Mouse (Mus musculus): ENCODE results near the gene Tnfrsf21.

Gene Tnfrsf21

DNA sequence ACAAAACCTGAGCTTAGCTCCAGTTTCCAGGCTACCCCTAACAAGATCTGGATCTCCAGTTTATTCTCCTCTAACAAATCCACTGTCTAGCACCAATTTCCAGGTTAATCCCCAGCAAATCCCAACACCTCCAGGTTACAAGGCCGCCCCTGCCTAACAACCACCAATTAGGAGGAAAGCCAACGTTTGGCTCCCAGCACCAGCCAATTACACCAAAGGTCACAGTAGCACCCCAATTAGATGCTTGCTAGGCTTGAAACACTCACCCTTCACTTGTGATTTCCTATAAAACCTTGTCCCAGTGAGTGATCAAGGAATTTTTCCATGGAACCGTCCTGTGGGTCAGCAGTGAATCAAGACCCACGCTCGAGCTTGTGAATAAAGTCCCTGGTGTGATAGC, 116.1 kb downstream of the Tnfrsf21 start:
- DNase-seq, result no peak

DNA sequence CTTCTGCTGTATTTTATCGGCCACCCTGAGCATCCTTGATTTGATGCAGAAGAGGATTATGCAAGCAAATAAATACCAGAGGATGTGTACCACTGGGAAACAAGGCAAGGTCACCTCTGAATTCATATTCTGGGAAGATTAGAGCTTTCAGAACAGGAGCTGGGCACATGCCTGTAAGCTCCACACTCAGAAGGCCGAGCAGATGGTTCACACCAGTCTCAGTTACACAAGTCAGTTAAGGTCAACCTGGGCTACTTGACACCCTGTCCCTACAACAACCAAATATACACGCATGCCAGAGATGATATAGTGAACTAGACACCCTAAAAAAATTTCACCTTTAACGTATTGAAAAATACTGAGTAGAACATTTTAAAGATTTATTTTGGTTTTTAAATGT, 116.8 kb downstream of the Tnfrsf21 start:
- no peak for DNase-seq

- no peak for DNase-seq
Measured at GRCm38 (mm10) chr17:43134991-43135390, 118.6 kb downstream of the Tnfrsf21 start.

- DNase-seq, result no peak
Measured at GRCm38 (mm10) chr17:43135398-43136265, 119.3 kb downstream of the Tnfrsf21 start.

DNA sequence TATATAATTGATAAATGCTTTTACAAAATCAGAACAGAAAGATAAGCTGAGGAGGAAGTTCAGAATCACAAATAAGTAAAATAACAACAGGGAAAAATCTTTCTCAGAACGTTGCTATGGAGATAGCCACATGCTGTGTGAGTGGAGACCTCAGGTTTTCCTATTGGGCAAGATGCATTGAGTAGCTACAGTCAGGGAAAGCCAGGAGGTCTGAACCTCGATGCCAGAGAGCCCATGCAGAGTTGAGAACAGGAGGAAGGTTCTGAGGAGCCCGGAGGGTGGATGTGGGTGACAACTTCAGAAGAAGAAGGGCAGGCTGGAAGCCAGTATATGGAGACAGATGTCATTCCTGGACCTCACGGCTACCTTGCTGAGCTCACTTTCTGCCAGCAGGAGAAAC, 120.4 kb downstream of the Tnfrsf21 start:
- no peak for DNase-seq

DNA sequence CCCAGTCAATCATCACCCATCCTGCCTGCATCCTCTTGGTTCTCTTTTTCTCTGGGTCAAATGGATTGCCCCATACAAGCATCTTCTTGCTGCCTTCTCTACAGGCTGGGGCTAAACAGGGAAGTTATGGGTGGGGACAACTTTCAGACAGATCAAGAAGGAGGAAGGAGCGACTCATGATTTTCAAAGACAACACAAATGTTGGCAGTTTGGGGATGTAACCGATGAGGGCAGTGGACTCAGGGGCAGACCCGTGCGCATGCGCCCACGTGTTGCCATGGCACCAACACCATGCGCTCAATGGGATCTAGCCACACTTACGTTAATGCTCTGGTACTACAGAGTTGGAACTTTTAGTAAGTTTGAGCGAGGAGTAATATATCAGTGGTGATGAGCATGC, 121.5 kb downstream of the Tnfrsf21 start:
- DNase-seq, result no peak

GRCm38 (mm10) chr17:43138356-43138755, 122.0 kb downstream of the Tnfrsf21 start:
- no peak for DNase-seq

Data from embryo, embryonic 11 days (tissue).